ENCODE assay signal across 22 mouse cellular contexts in genomic region chr8:46449723-46450251, GRCm38 (mm10). TPM values are rescaled to one million over a fixed set of nuclear protein-coding genes. Genes with fewer than 3 reads are reported as not detected.
A peak's percentile ranks its signal among the peaks of the same experiment; 100 is the strongest.
DNase-seq lines count a peak whose midpoint lies in the region; ATAC-seq lines count a peak whose summit lies in the region.
"Had no signal": no experiment of that assay in that cellular context is flagged by ENCODE, and none has a peak within 500 bp of the region (broad histone marks: within the 10 kb centered on the region; RNA-seq: fewer than 3 reads in every experiment).

No protein-coding gene starts in this region.

- DNase-seq in forebrain, embryonic 14.5 days (ENCODE audit: low spot score): peak; percentile 10
- peak; percentile 19 for DNase-seq in midbrain, embryonic 11.5 days (ENCODE audit: low spot score, missing footprints)
- DNase-seq in midbrain, embryonic 10.5 days (ENCODE audit: low spot score): no peak
- DNase-seq in layer of hippocampus, adult 11-12 months (ENCODE audit: low spot score): no peak
- DNase-seq in layer of hippocampus, postnatal 36 days: no peak
- DNase-seq: adrenal gland, postnatal 14 days; cerebellum, adult 18-20 months; cerebellum, adult 9-11 months; cerebellum, postnatal 36 days; gastrocnemius, adult 2 months; gastrocnemius, postnatal 25 days; heart, postnatal 36 days had no signal

- WGBS in forebrain, embryonic 14.5 days: 82% methylated on average over 8 of the region's 8 CpGs
- WGBS in forebrain, embryonic 13.5 days: 76% methylated on average over 8 of the region's 8 CpGs
- WGBS in midbrain, embryonic 11.5 days: 84% methylated on average over 8 of the region's 8 CpGs
- WGBS in midbrain, embryonic 10.5 days: 78% methylated on average over 8 of the region's 8 CpGs
- WGBS in midbrain, embryonic 15.5 days: 62% methylated on average over 8 of the region's 8 CpGs
- WGBS in heart, embryonic 12.5 days: 44% methylated on average over 8 of the region's 8 CpGs

- H3K9ac ChIP-seq in forebrain, embryonic 14.5 days (ENCODE audit: low read length): no peak overlapping the region
- H3K9ac ChIP-seq in forebrain, embryonic 13.5 days: no peak overlapping the region
- no peak overlapping the region for H3K9ac ChIP-seq in midbrain, embryonic 11.5 days (ENCODE audit: low read length)
- no peak overlapping the region for H3K9ac ChIP-seq in midbrain, embryonic 15.5 days
- H3K9ac ChIP-seq in heart, embryonic 12.5 days: no peak overlapping the region
- H3K9ac ChIP-seq: embryonic facial prominence, embryonic 15.5 days; heart, embryonic 13.5 days; hindbrain, embryonic 15.5 days had no signal

- no peak overlapping the region for H3K27ac ChIP-seq in forebrain, embryonic 14.5 days (ENCODE audit: low read depth, low read length)
- H3K27ac ChIP-seq in forebrain, embryonic 13.5 days: no peak overlapping the region
- H3K27ac ChIP-seq in midbrain, embryonic 11.5 days (ENCODE audit: low read depth, low read length): no peak overlapping the region
- H3K27ac ChIP-seq in midbrain, embryonic 10.5 days (replicated peaks): no peak overlapping the region
- H3K27ac ChIP-seq in midbrain, embryonic 15.5 days: no peak overlapping the region
- H3K27ac ChIP-seq in heart, embryonic 12.5 days (ENCODE audit: poor library complexity, severe bottlenecking): no peak overlapping the region
- H3K27ac ChIP-seq: embryonic facial prominence, embryonic 15.5 days; forebrain, embryonic 10.5 days; gastrocnemius, adult 2 months; heart, embryonic 13.5 days; hindbrain, embryonic 15.5 days had no signal

- no peaks in the 10 kb centered on the region for H3K36me3 ChIP-seq in forebrain, embryonic 14.5 days (ENCODE audit: control insufficient read depth, insufficient read depth, low read length)
- no peaks in the 10 kb centered on the region for H3K36me3 ChIP-seq in forebrain, embryonic 13.5 days (ENCODE audit: poor library complexity, severe bottlenecking)
- H3K36me3 ChIP-seq in midbrain, embryonic 11.5 days (ENCODE audit: control insufficient read depth, insufficient read depth, low read length): no peaks in the 10 kb centered on the region
- no peaks in the 10 kb centered on the region for H3K36me3 ChIP-seq in midbrain, embryonic 10.5 days
- H3K36me3 ChIP-seq in midbrain, embryonic 15.5 days (replicated peaks): no peaks in the 10 kb centered on the region
- no peaks in the 10 kb centered on the region for H3K36me3 ChIP-seq in heart, embryonic 12.5 days
- H3K36me3 ChIP-seq: embryonic facial prominence, embryonic 15.5 days; forebrain, embryonic 10.5 days; heart, embryonic 13.5 days; hindbrain, embryonic 15.5 days had no signal

- no peaks in the 10 kb centered on the region for H3K9me3 ChIP-seq in forebrain, embryonic 14.5 days (replicated peaks; ENCODE audit: control insufficient read depth, low read length)
- H3K9me3 ChIP-seq in forebrain, embryonic 13.5 days (replicated peaks): peaks cover 7% of the 10 kb centered on the region; the same call in 1 of the 2 replicates
- peaks cover 4% of the 10 kb centered on the region; the same call in 1 of the 2 replicates for H3K9me3 ChIP-seq in midbrain, embryonic 11.5 days (ENCODE audit: control insufficient read depth, low read length)
- peaks cover 8% of the 10 kb centered on the region; the same call in 1 of the 2 replicates for H3K9me3 ChIP-seq in midbrain, embryonic 10.5 days (replicated peaks)
- H3K9me3 ChIP-seq in midbrain, embryonic 15.5 days: peaks cover 4% of the 10 kb centered on the region; the same call in 1 of the 2 replicates
- peaks cover 7% of the 10 kb centered on the region for H3K9me3 ChIP-seq in heart, embryonic 12.5 days (replicated peaks)
- H3K9me3 ChIP-seq: embryonic facial prominence, embryonic 15.5 days; hindbrain, embryonic 15.5 days had no signal

- H3K27me3 ChIP-seq in forebrain, embryonic 14.5 days (replicated peaks; ENCODE audit: control insufficient read depth, insufficient read depth, low read length): no peaks in the 10 kb centered on the region
- H3K27me3 ChIP-seq in forebrain, embryonic 13.5 days: no peaks in the 10 kb centered on the region
- no peaks in the 10 kb centered on the region for H3K27me3 ChIP-seq in midbrain, embryonic 11.5 days (ENCODE audit: control insufficient read depth, insufficient read depth, low read length)
- H3K27me3 ChIP-seq in midbrain, embryonic 10.5 days (ENCODE audit: low read depth, poor library complexity, severe bottlenecking): no peaks in the 10 kb centered on the region
- H3K27me3 ChIP-seq in midbrain, embryonic 15.5 days (replicated peaks): no peaks in the 10 kb centered on the region
- peaks cover 4% of the 10 kb centered on the region; the same call in 1 of the 2 replicates for H3K27me3 ChIP-seq in heart, embryonic 12.5 days (replicated peaks)
- H3K27me3 ChIP-seq: embryonic facial prominence, embryonic 15.5 days; heart, embryonic 13.5 days; hindbrain, embryonic 15.5 days; Patski had no signal

- ATAC-seq in forebrain, embryonic 14.5 days: 0 out of 2 replicates have a peak, but pooled peaks have one; percentile 18
- ATAC-seq in forebrain, embryonic 13.5 days: no peak
- no peak for ATAC-seq in midbrain, embryonic 11.5 days (ENCODE audit: low FRiP score)
- peak; percentile 66 for ATAC-seq in midbrain, embryonic 15.5 days (replicated peaks)
- no peak for ATAC-seq in heart, embryonic 12.5 days (ENCODE audit: insufficient number of reproducible peaks, low FRiP score)
- ATAC-seq: activated CD4-positive, CD25-positive, alpha-beta regulatory T cell, adult 4 months; Patski had no signal

- no peak overlapping the region for H3K4me2 ChIP-seq in forebrain, embryonic 14.5 days (ENCODE audit: low read length)
- no peak overlapping the region for H3K4me2 ChIP-seq in forebrain, embryonic 13.5 days
- no peak overlapping the region for H3K4me2 ChIP-seq in midbrain, embryonic 11.5 days
- H3K4me2 ChIP-seq in midbrain, embryonic 15.5 days: no peak overlapping the region
- H3K4me2 ChIP-seq in heart, embryonic 12.5 days: no peak overlapping the region
- H3K4me2 ChIP-seq: embryonic facial prominence, embryonic 15.5 days; heart, embryonic 13.5 days; hindbrain, embryonic 15.5 days had no signal

- H3K4me1 ChIP-seq in forebrain, embryonic 14.5 days (ENCODE audit: control insufficient read depth, insufficient read depth, low read length): no peaks in the 10 kb centered on the region
- H3K4me1 ChIP-seq in forebrain, embryonic 13.5 days: no peaks in the 10 kb centered on the region
- H3K4me1 ChIP-seq in midbrain, embryonic 11.5 days (ENCODE audit: control insufficient read depth, insufficient read depth, low read length): no peaks in the 10 kb centered on the region
- peaks cover 10% of the 10 kb centered on the region for H3K4me1 ChIP-seq in midbrain, embryonic 10.5 days
- H3K4me1 ChIP-seq in midbrain, embryonic 15.5 days: peaks cover 4% of the 10 kb centered on the region; the same call in 1 of the 2 replicates
- H3K4me1 ChIP-seq in heart, embryonic 12.5 days (replicated peaks): peaks cover 12% of the 10 kb centered on the region; the same call in 1 of the 2 replicates
- H3K4me1 ChIP-seq: embryonic facial prominence, embryonic 15.5 days; hindbrain, embryonic 15.5 days had no signal

- no peak overlapping the region for H3K4me3 ChIP-seq in forebrain, embryonic 14.5 days (ENCODE audit: low read depth, low read length)
- H3K4me3 ChIP-seq in forebrain, embryonic 13.5 days: no peak overlapping the region
- no peak overlapping the region for H3K4me3 ChIP-seq in midbrain, embryonic 11.5 days (ENCODE audit: low read depth, low read length)
- H3K4me3 ChIP-seq in midbrain, embryonic 10.5 days: no peak overlapping the region
- H3K4me3 ChIP-seq in midbrain, embryonic 15.5 days: no peak overlapping the region
- no peak overlapping the region for H3K4me3 ChIP-seq in heart, embryonic 12.5 days
- H3K4me3 ChIP-seq: embryonic facial prominence, embryonic 15.5 days; erythroblast, embryonic 14.5 days; forebrain, embryonic 10.5 days; gastrocnemius, adult 2 months; heart, embryonic 13.5 days; hindbrain, embryonic 15.5 days had no signal

RNA-seq across cellular contexts. Expression of gene Acsl1, which starts 21.1 kb away (rescaled TPM):
- polyA plus RNA-seq in forebrain, embryonic 14.5 days (2014; fragmentation: Nextera tagmentation; extraction: Ambion mirVana): 8.8 and 10.0 TPM in 2 replicates
- 5.8 and 6.7 TPM in 2 replicates for polyA plus RNA-seq in forebrain, embryonic 13.5 days (2015; fragmentation: Nextera tagmentation; extraction: Ambion mirVana)
- polyA plus RNA-seq in midbrain, embryonic 11.5 days (2014; fragmentation: Nextera tagmentation; extraction: Ambion mirVana): 9.0 and 9.6 TPM in 2 replicates
- polyA plus RNA-seq in midbrain, embryonic 10.5 days (2016; fragmentation: Nextera tagmentation; extraction: Ambion mirVana): 6.8 and 6.9 TPM in 2 replicates
- polyA plus RNA-seq in midbrain, embryonic 15.5 days (2015; fragmentation: Nextera tagmentation; extraction: Ambion mirVana): 17.2 and 18.8 TPM in 2 replicates
- 23.3 and 24.5 TPM in 2 replicates for polyA plus RNA-seq in heart, embryonic 12.5 days (2016; fragmentation: Nextera tagmentation; extraction: Ambion mirVana)
- 10 to 100 TPM; 39.8 to 44.9 TPM for total RNA-seq in layer of hippocampus, postnatal 36 days (2021)

Comparison
In these comparisons a context has a peak if more than half of its experiments do, and no peak if none do; other contexts are left out.
1. ATAC-seq: peak in forebrain, embryonic 14.5 days (single experiment) and midbrain, embryonic 15.5 days (single experiment); none in forebrain, embryonic 13.5 days (single experiment), midbrain, embryonic 11.5 days (single experiment) and heart, embryonic 12.5 days (single experiment).
2. DNase-seq: peak in forebrain, embryonic 14.5 days (single experiment) and midbrain, embryonic 11.5 days (single experiment); none in midbrain, embryonic 10.5 days (single experiment), layer of hippocampus, adult 11-12 months (single experiment) and layer of hippocampus, postnatal 36 days (0 of 2).